Mouse (Mus musculus) E14TG2a.4 (cell line): Measurements from ENCODE around the gene Cdh22.

Source experiments
- CTCF ChIP-seq: conservative IDR thresholded peaks from 2 replicates; pipeline ENCODE4 v1.5.1; 2014; ENCODE audit warnings: low read length
- NANOG ChIP-seq: IDR thresholded peaks from 2 replicates; pipeline ENCODE4 v1.6.1; 2014; ENCODE audit warnings: borderline replicate concordance, low read length, mixed read lengths
- POU5F1 ChIP-seq: IDR thresholded peaks from 2 replicates; pipeline ENCODE4 v1.6.1; 2014; ENCODE audit warnings: low read length, borderline replicate concordance

DNA sequence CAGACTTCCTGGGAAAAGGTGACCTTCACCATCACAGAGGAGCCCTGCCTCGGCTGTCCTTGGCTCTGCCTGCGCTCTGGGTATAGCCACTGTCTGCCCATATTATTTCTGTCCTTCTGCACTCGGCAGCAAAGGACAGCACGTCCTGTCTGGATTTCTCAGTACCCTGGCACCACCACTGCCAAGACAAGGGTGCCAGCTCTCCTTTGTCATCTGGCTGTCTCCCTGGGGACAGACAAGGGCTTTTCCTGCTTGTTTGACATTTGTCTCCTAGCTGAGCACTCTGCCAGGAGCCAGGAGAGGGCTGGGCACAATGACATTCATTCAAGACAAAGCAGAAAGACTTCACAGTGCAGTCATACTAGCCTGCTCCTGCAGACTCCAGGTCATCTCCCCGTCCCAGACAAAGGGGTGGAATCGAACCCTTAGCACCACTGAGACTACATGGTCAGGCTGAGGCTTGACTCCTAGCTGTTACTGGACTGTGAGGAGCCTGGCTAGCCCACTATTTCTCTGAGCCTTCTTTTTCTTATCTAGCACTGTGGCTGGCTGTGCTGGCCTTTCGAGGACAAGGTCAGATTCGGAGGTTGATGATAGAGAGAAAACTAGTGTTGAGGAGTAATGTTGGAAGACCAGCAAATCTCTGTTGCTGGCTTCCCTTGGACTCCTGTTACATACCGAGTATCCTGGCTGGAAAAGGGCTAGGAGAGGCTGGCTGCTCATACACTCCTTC lies 46.8 kb downstream of the Cdh22 start:
- no peak for TF ChIP-seq CTCF
- no peak for TF ChIP-seq NANOG
- no peak for TF ChIP-seq POU5F1
